Mouse (Mus musculus): ENCODE results near the gene Cacna2d4. TPM values are rescaled to one million over a fixed set of nuclear protein-coding genes. Genes with fewer than 3 reads are reported as not detected.

Gene Cacna2d4
- total RNA-seq, 4 experiments from 2014 or later = 0.93 to 3.8 (median 2.7) TPM

DNA sequence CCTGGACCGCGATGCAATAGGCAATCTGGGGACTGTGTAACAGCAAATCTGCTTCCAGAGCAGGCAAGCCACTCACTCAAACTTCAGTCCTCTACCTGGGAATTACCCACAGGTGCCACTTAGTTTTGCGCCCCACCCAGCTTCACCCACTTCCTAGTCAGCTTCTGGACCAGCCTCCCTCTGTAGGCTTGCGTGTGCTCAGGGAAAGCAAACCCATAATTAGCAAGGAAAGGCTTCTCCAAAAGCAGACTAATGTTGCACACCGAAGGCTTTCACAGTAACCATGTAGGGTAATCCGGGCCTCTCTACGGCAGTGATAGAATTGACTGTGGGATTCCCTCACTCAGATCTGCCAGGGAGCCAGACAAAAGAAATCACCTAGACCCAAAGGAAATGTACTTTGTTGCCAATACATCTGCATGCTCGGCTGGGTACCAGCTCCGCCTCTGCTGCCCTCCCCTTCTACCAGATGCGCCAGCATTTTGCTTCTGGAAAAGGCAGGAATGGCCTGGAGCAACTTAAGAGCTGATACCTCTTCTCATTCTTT, 71.6 kb downstream of the Cacna2d4 start:
- DNase-seq (ENCODE audit: low spot score in 2 of 2) = no peak

DNA sequence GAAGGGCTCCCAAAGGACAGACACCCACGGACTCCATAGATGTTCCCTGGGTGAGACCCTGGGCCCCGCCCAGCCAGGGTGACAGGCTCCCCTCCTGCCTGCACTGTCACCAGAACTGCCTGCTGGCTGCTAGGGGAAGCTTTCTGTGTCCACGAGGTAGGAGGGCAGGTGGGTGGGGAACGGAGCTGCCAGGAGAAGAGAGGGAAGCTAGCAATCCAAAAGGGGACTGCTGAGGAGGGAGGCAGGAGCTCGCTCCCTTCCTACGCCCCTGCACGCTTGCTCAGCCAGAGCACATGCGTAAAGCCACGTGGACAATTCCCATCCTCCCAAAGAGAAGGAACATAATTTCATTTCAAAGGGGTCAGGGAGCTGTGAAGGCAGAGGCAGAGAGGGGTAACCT, 73.8 kb downstream of the Cacna2d4 start:
- no peak for DNase-seq (ENCODE audit: low spot score in 2 of 2)

DNA sequence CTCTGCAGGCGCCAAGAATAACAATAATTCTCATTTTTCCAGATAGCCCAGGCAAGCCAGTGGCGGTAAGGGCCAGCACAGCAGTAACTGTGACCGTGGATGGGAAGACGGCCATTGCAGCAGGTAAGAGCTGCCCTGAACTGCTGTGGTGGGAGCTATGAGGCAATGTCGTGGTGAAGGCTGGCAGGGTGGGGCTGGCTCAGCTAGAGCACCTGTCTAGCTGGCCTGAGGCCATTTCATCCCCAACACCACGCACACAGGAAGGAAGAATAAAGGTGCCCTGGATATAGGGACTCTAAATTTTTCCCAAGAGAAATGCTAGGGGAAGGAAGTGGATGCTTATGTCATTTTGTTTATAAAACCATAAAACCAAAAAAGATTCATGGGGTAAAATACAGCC, 76.1 kb downstream of the Cacna2d4 start:
- no peak for DNase-seq (ENCODE audit: low spot score in 2 of 2)

DNA sequence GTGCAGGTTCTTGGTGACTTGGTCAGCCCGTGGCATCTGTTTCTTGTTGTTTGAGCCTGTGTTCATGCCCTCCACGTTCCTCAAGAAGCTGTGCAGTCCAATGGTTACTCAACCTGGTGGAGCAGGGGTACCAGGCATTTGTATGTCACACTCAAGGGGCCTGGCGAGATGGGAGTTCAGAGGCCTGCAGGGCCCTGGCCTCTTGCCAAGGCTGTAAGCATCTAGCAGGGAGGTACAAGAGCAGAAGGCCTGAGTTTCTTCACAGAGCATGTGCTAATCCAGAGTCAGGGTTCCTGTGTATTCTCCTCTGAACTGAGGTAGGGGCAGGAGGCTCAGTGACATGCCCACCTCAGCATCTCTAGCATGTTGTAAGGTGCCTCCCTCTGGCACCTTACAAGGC, 76.8 kb downstream of the Cacna2d4 start:
- no peak for DNase-seq (ENCODE audit: low spot score in 2 of 2)

DNA sequence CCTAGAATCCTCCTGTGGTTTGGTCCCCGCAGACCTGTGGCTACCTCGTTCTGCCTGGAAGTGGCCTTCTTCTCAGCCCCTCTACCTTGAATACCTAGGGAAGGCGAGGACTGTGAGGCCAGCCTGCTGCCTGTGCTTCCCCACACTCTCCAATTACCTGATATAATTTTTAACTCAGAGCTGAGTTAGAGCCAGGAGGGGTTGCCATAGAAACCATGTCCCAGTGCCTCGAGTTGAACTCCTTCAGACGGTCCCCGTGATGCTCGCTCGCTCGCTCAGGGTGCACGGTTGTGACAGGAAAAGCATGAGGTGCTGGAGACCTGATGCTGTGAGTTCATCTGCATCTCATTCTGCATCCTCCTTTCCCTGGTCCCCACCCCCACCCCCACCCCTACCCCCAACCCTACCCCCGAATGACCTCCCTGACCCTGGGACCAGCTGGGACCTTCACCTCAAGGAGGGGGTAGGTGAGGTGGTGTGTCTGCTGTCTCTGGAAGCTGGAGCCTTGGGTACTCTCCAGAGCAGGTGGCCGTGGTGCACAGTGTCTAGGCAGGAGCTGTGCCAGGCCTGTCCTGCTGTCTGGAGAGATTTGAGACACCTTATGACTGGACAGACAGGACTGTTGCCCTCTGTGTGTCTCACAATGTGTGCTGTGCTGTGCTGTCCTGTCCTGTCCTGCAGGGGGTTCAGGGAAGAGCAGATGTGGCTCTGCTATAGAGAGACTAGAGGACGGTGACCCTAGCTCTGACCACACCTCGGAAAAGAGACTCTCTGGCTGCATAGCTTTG, 77.5 kb downstream of the Cacna2d4 start:
- no peak for DNase-seq (ENCODE audit: low spot score in 2 of 2)

DNA sequence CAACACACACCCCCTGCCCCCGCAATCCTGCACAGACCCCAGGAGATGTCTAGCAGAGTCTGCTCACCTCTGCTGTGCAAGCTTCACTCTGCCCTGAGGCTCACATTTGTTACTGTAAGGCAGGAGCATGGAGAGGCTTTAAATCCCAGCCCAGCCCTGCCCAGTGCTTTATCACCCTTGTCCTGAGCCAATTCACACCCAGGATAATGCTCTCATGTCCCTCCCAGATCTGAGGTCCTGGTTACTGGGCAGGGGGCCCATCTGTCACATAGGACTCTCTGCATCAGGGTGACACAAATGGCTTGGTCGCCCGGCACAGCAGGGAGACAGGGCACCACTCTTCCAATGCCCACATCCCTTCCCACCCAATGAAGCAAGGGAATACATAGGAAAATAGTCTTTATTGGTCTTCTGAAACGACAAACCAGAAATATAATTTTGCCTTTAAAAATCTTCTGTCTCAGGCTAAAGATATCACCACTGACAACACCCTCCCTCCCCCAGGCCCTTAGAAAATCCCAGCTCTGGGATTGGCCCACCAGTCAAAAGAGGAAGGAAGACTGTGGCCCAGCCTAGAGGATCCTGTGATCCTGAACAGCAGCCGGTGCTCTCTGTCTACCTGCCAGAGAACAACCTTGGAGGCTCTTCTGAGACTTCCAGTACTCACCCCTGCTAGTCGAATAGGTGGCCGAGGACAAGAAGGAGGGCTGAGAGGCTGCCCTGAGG, 78.6 kb downstream of the Cacna2d4 start:
- DNase-seq (ENCODE audit: low spot score in 2 of 2) = no peak

DNA sequence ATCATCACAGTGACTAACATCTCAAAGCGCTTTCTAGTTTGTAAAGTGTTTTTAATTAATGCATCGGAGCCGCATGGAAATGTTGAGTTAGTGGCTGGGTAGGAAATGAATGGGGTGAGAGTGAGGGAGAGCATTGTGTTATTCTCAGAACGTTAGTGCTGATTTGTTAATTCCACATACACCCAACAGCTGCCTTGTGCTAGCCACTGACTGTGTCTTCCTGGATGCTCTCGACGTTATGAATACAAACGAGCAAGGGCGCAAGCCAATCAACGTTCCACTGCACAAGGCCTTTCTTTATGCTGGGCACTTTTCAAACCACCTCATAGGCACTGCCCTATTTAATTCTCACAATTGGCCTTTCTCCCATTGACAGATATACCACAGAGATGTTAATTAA, 82.4 kb downstream of the Cacna2d4 start:
- DNase-seq (ENCODE audit: low spot score in 2 of 2) = no peak

DNA sequence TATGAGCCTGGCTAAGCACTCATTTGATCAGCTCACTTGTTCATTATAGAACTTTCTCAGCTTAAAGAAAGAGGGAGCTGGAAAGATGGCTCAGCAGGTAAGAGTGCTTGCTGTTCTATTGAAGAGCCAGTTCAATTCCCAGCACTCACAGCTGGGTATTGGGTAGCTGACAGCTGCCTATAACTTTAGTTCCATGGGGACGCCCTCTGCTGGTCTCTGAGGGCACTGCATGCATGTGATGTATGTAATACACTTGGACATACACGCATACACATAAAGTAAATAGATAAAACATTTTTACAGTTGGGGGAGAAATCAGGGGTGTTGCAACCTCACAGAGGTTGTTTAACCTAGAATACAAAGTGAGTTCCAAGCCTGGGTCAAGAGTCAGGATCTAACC, 83.0 kb downstream of the Cacna2d4 start:
- no peak for DNase-seq (ENCODE audit: low spot score in 2 of 2)

DNA sequence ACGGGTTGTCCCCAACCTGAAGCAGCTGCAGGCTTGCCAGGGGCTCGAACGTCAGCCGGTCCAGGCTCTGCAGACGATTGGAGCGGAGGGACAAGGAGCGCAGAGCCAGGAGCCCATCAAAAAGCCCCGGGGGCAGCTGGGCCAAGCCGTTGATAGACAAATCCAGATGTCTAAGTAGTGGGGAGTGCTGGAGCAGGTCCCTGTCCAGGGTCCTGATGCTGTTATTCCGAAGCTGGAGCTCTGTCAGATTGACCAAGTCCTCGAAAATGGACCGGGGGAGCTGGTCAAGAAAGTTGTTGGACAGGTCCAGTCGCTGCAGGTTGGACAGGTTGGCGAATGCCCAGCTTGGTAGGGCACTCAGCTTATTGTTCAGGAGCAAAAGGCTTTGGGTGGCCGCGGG, 84.2 kb downstream of the Cacna2d4 start:
- DNase-seq (ENCODE audit: low spot score in 2 of 2) = no peak

- DNase-seq (ENCODE audit: low spot score in 2 of 2) = no peak
Measured at GRCm38 (mm10) chr6:119321752-119322151, 85.4 kb downstream of the Cacna2d4 start.

- DNase-seq (ENCODE audit: low spot score in 2 of 2) = no peak
Measured at GRCm38 (mm10) chr6:119324776-119325175, 88.5 kb downstream of the Cacna2d4 start.

- no peak for DNase-seq (ENCODE audit: low spot score in 2 of 2)
Measured at GRCm38 (mm10) chr6:119325978-119326377, 89.7 kb downstream of the Cacna2d4 start.

GRCm38 (mm10) chr6:119326541-119326940, 90.2 kb downstream of the Cacna2d4 start:
- DNase-seq (ENCODE audit: low spot score in 2 of 2) = no peak

- peak in 1 of 2 experiments; percentile 42 for DNase-seq (ENCODE audit: low spot score in 2 of 2)
Measured at GRCm38 (mm10) chr6:119328521-119329115, 92.3 kb downstream of the Cacna2d4 start.

- DNase-seq (ENCODE audit: low spot score in 2 of 2) = peak; percentile 87 to 90
Measured at GRCm38 (mm10) chr6:119329215-119329714, 92.9 kb downstream of the Cacna2d4 start.

DNA sequence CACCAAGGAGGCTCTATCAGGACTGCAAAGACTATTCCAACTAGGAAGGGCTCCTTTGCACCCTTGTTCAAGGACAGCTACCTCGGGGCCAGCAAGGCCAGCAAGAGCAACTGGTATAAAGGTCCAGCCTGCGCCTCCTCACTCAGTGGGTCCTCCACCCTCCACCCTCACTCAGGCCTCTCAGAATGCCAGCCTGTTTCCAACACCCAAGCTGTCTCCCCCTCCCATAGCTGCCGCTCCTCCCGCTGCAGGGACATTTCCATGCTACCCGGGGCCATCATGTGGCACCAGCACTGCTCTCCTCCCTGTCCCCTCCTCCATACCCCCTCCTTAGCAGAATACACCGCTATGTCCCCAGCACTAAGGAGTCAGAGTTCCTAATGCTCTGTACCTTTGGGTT, 93.6 kb downstream of the Cacna2d4 start:
- no peak for DNase-seq (ENCODE audit: low spot score in 2 of 2)

DNA sequence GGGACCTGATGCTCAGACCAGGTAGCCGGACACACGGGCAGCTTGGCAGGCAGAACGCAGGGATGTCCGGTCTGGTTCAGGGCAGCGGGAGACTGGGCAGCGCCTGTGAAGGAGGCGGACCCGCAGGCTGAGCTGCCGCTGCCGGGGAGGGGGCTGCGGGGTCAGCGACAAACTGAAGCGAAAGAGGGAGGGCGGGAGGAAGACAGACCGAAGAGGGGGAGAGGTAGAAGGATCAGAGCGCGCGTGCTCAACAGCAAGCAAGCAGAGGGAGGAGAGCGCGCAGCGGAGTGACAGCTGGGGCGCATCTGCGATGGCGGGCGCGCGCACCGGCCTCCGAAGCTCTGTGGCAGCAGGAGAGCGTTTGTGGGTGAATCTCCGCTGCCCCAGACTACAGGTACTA, 94.2 kb downstream of the Cacna2d4 start, which contains the start of gene Lrtm2:
Gene Lrtm2, minus strand, starts transcription at position 261 of the 400 bp plus-strand sequence.
- DNase-seq (ENCODE audit: low spot score in 2 of 2) = peak; percentile 54 to 69

- no peak for DNase-seq (ENCODE audit: low spot score in 2 of 2)
Measured at GRCm38 (mm10) chr6:119332111-119332510, 95.8 kb downstream of the Cacna2d4 start.

DNA sequence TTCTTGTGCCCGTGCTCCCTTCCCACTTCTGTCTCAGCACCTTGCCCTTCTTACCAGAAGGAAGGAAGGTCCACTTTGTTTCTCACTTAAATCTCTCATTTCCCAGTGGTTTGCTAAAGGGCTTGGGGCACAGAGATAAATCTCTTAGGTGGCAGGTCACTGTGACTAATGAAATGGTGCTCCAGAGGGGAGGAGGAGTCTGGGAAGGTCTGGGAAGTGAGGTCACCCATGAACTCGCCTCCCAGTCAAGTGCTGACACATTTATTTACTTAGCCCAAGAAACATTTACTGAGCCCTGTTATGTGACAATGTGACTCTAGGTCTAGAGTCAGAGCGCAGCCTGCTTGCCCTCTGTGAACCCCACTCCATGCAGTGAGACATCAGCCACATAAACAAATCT, 96.9 kb downstream of the Cacna2d4 start:
- no peak for DNase-seq (ENCODE audit: low spot score in 2 of 2)

GRCm38 (mm10) chr6:119333831-119334230, 97.5 kb downstream of the Cacna2d4 start:
- no peak for DNase-seq (ENCODE audit: low spot score in 2 of 2)

DNA sequence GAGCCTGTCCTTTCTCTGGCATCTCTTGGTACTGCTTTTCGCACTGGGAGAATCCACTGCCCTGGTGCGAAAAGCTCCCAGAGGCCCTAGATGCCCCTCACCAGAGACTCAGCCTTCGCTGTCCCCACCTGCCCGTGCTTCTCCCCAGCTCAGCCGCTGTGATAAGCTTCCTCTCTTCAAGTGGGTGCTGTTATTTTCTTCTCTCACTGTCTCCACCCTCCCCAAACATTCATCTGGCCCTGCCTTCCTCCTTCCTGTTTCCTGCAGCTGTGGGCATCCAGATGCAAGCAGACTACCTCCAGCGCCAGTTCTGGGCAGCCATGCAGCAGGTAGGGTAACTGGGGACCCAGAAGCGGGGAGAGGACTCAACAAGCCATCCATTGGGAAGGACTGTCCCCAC, 99.8 kb downstream of the Cacna2d4 start:
- DNase-seq (ENCODE audit: low spot score in 2 of 2) = no peak

GRCm38 (mm10) chr6:119337287-119337686, 101.0 kb downstream of the Cacna2d4 start:
- no peak for DNase-seq (ENCODE audit: low spot score in 2 of 2)
